Mouse (Mus musculus) small intestine, adult 2 months (tissue): Measurements from ENCODE around the gene Nfia.

ENCODE experiments used
- CTCF ChIP-seq: fragments of 200-500 bp; IDR thresholded peaks from 2 replicates; pipeline ENCODE4 v1.5.1; 2012; ENCODE audit warnings: low read depth, mild to moderate bottlenecking, control low read depth, inconsistent platforms, low read length, moderate library complexity, mixed read lengths; ENCODE audit not compliant: insufficient replicate concordance, insufficient read length; ENCODE audit errors: extremely low read depth
- POLR2A ChIP-seq: fragments of 200-500 bp; IDR thresholded peaks from 2 replicates; pipeline ENCODE4 v1.6.1; 2012; ENCODE audit warnings: low read depth, mild to moderate bottlenecking, control low read depth, inconsistent platforms, low read length, moderate library complexity

DNA sequence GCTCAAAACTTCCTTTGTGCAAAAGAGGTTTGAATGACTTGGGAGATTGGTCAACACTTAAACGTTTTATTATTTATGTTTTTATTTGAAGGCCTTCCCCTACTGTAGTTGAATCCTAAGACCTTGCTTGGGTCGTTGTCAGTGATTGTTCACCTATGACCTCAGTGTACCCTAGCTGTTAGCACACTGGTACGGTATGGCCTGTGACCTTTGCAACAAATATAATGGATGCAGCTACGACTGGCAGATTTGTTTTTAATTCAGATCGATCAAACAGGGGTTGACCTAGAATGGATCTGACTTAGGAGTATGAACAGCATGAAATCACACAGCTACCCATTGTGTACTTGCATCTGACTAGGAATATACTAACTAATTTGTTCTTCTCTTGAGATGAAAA, 266.6 kb downstream of the Nfia start:
- no peak for TF ChIP-seq POLR2A
- TF ChIP-seq CTCF, result no peak
